Mouse (Mus musculus) hindbrain, embryonic 11.5 days (tissue): Measurements from ENCODE around the gene Gm5431. TPM values are rescaled to one million over a fixed set of nuclear protein-coding genes. Genes with fewer than 3 reads are reported as not detected.
A peak's percentile ranks its signal among the peaks of the same experiment; 100 is the strongest.

Experiments
- ATAC-seq: fragments of 200-750 bp; cut with Nextera tagmentation; 2 replicates; pipeline ENCODE4 v1.8.0; 2017; ENCODE audit warnings: mild to moderate bottlenecking, moderate TSS enrichment, moderate library complexity; ENCODE audit not compliant: low FRiP score
- DNase-seq: peaks from one replicate; pipeline ENCODE4 v3.0.0-alpha.2; 2015; ENCODE audit warnings: low spot score
- H3K27ac ChIP-seq: fragments of 300-500 bp; sonication (generic); 2 replicates; pipeline ENCODE4 v1.5.1; 2014; ENCODE audit warnings: mild to moderate bottlenecking, low read depth, low read length
- H3K27me3 ChIP-seq: fragments of 300-500 bp; sonication (generic); 2 replicates; pipeline ENCODE4 v1.6.1; 2014; ENCODE audit warnings: mild to moderate bottlenecking, low read length, moderate library complexity, mixed read lengths; ENCODE audit not compliant: control insufficient read depth, insufficient read depth
- H3K36me3 ChIP-seq: fragments of 300-500 bp; sonication (generic); 2 replicates; pipeline ENCODE4 v1.6.1; 2014; ENCODE audit warnings: mild to moderate bottlenecking, low read length, moderate library complexity, mixed read lengths; ENCODE audit not compliant: control insufficient read depth, insufficient read depth
- H3K4me1 ChIP-seq: fragments of 300-500 bp; sonication (generic); replicated peaks from 2 replicates; pipeline ENCODE4 v1.6.1; 2014; ENCODE audit warnings: low read length, mixed read lengths; ENCODE audit not compliant: control insufficient read depth, insufficient read depth
- H3K4me2 ChIP-seq: fragments of 300-500 bp; sonication (generic); replicated peaks from 2 replicates; pipeline ENCODE4 v1.6.1; 2014; ENCODE audit warnings: mild to moderate bottlenecking, low read depth, low read length
- H3K4me3 ChIP-seq: fragments of 300-500 bp; sonication (generic); 2 replicates; pipeline ENCODE4 v1.5.1; 2014; ENCODE audit warnings: low read depth, low read length
- H3K9ac ChIP-seq: fragments of 300-500 bp; sonication (generic); 2 replicates; pipeline ENCODE4 v1.6.1; 2014; ENCODE audit warnings: low read depth, low read length
- H3K9me3 ChIP-seq: fragments of 300-500 bp; sonication (generic); 2 replicates; pipeline ENCODE4 v1.6.1; 2016; ENCODE audit warnings: low read length; ENCODE audit not compliant: control insufficient read depth
- WGBS: fragments of 180-500 bp; shearing (Covaris S2); extraction: QIAGEN DNeasy Blood & Tissue Kit; methylation state at CpG from one replicate; pipeline ENCODE4 v1.1.7; 2014; 5-methylcytosine and 5-hydroxymethylcytosine counted together
- polyA plus RNA-seq: library from polyadenylated mRNA; unstranded; fragments of >200 nt; fragmentation: Nextera tagmentation; extraction: Ambion mirVana; gene quantifications from 2 replicates; pipeline ENCODE4 v1.2.1, GENCODE M21; 2014

The Gm5431 gene
- polyA plus RNA-seq, 1 experiment from 2014 or later, result 0.26 TPM

GRCm38 (mm10) chr11:48838181-48838797 is 63.7 kb downstream of the Gm5431 start:
- peak; percentile 11; the same call in 1 of the 2 replicates for ATAC-seq
- H3K27ac ChIP-seq, result no peak overlapping the region
- H3K27me3 ChIP-seq, result peaks cover 5% of the 10 kb centered on the region; the same call in 1 of the 2 replicates
- H3K4me1 ChIP-seq, result 0 out of 2 replicates have a peak, but pooled peaks cover 4% of the 10 kb centered on the region
- peak; percentile 49 for DNase-seq
- H3K4me2 ChIP-seq, result peak overlapping the region; percentile 94
- H3K9me3 ChIP-seq, result no peaks in the 10 kb centered on the region
- peak overlapping the region; percentile 77 for H3K4me3 ChIP-seq
- WGBS, result 4% methylated on average over 16 of the region's 16 CpGs
- H3K9ac ChIP-seq, result peak overlapping the region; percentile 31; the same call in 1 of the 2 replicates
- no peaks in the 10 kb centered on the region for H3K36me3 ChIP-seq

Other genes starting within 250 kb of the Gm5431 start
- gene Rack1, start 101.9 kb downstream of the Gm5431 start, polyA plus RNA-seq, result 654 and 661 TPM in 2 replicates
- gene Trim41, start 84.9 kb downstream of the Gm5431 start, polyA plus RNA-seq, result 4.2 and 4.5 TPM in 2 replicates
- 0.56 and 0.77 TPM in 2 replicates for gene Trim7, start 76.1 kb downstream of the Gm5431 start, polyA plus RNA-seq
- 5.8 and 7.4 TPM in 2 replicates for gene Gm12184, start 75.6 kb downstream of the Gm5431 start, polyA plus RNA-seq
- gene Irgm1, start 30.5 kb downstream of the Gm5431 start, polyA plus RNA-seq, result 1.5 and 2.1 TPM in 2 replicates
- 1.8 and 2.3 TPM in 2 replicates for gene Psme2b, start 44.0 kb upstream of the Gm5431 start, polyA plus RNA-seq
- gene Olfr56, start 76.7 kb upstream of the Gm5431 start, polyA plus RNA-seq, result 0.14 TPM in 1 of 2 replicates, not detected in the other
- gene 9930111J21Rik1, start 77.2 kb upstream of the Gm5431 start, polyA plus RNA-seq, result 0.17 and 0.54 TPM in 2 replicates
- not detected in 2 replicates for gene Gm12185, start 90.0 kb upstream of the Gm5431 start, polyA plus RNA-seq
- gene Tgtp1, start 92.0 kb upstream of the Gm5431 start, polyA plus RNA-seq, result not detected in 2 replicates
- 0.11 and 0.42 TPM in 2 replicates for gene 9930111J21Rik2, start 149.0 kb upstream of the Gm5431 start, polyA plus RNA-seq
- not detected in 2 replicates for gene Tgtp2, start 162.0 kb upstream of the Gm5431 start, polyA plus RNA-seq
- gene Ifi47, start 174.4 kb upstream of the Gm5431 start, polyA plus RNA-seq, result 0.20 and 0.71 TPM in 2 replicates
- not detected in 2 replicates for gene Olfr1396, start 212.7 kb upstream of the Gm5431 start, polyA plus RNA-seq
- not detected in 2 replicates for gene Olfr1395, start 240.1 kb upstream of the Gm5431 start, polyA plus RNA-seq